Mouse (Mus musculus): Measurements from ENCODE around the gene Ykt6. TPM values are rescaled to one million over a fixed set of nuclear protein-coding genes. Genes with fewer than 3 reads are reported as not detected.

Ykt6 gene
- polyA plus RNA-seq (2012; rRNA removed), result 51.4 and 52.3 TPM in 2 replicates

GRCm38 (mm10) chr11:5955546-5956276, at the start of gene Ykt6:
TSS of gene Ykt6 (plus strand) at chr11:5955693.

GRCm38 (mm10) chr11:5949586-5950352, 5.7 kb upstream of the Ykt6 start, which contains the start of gene Gck:
TSS of gene Gck (minus strand) at chr11:5950081.

Other genes starting within 250 kb of the Ykt6 start
- gene Mrps24, start 240.0 kb upstream of the Ykt6 start, polyA plus RNA-seq (2012; rRNA removed), result 402 and 582 TPM in 2 replicates
- gene Urgcp, start 193.3 kb upstream of the Ykt6 start, polyA plus RNA-seq (2012; rRNA removed), result 28.2 and 32.3 TPM in 2 replicates
- 83.1 and 88.6 TPM in 2 replicates for gene Dbnl, start 167.2 kb upstream of the Ykt6 start, polyA plus RNA-seq (2012; rRNA removed)
- 0.20 TPM in 1 of 2 replicates, not detected in the other for gene Pgam2, start 152.0 kb upstream of the Ykt6 start, polyA plus RNA-seq (2012; rRNA removed)
- gene Polm, start 117.7 kb upstream of the Ykt6 start, polyA plus RNA-seq (2012; rRNA removed), result 48.8 and 52.4 TPM in 2 replicates
- 34.4 and 37.0 TPM in 2 replicates for gene Aebp1, start 93.7 kb upstream of the Ykt6 start, polyA plus RNA-seq (2012; rRNA removed)
- gene Pold2, start 77.4 kb upstream of the Ykt6 start, polyA plus RNA-seq (2012; rRNA removed), result 174 and 178 TPM in 2 replicates
- gene Myl7, start 56.9 kb upstream of the Ykt6 start, polyA plus RNA-seq (2012; rRNA removed), result 0.79 and 1.1 TPM in 2 replicates
- gene Gck, start 5.6 kb upstream of the Ykt6 start, polyA plus RNA-seq (2012; rRNA removed), result 0.66 and 0.72 TPM in 2 replicates
- 9.8 and 22.2 TPM in 2 replicates for gene Camk2b, start 110.7 kb downstream of the Ykt6 start, polyA plus RNA-seq (2012; rRNA removed)
- gene A730071L15Rik, start 244.3 kb downstream of the Ykt6 start, polyA plus RNA-seq (2012; rRNA removed), result 0.08 and 0.24 TPM in 2 replicates
- 19.7 and 23.5 TPM in 2 replicates for gene Nudcd3, start 244.7 kb downstream of the Ykt6 start, polyA plus RNA-seq (2012; rRNA removed)